Mouse (Mus musculus): Measurements from ENCODE around the gene Cmip.

DNA sequence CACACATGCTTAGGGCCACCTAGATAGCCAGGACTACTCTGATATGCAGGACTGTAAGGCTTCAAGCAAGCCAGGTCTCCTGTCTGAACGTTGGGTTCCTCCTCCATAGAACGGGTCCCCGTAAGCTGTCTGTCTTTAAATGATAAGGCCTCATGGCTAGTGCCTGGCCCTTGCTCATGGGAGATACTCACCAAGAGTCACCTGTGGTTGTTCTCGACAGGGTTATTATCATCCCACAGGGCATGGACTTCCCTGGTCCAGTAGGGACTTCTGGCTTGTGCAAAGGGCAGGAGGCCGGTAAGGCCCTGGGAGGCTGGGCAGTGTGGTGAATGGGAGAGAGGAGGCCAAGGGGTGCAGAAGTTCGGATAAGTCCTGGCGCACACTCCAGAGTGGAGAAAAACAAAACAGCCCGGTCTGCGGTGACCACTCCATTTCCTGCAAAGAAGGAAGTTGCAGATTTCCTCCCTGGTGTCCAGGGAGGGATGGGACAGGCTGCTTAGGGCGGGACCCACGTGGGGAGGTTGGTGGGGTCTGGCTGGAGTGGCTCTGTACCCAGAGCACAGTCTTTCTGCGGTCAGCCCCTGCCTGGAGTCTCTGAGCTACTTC lies 41.2 kb downstream of the Cmip start:
- TF ChIP-seq CTCF (IDR thresholded peaks at IDR 0.05; ENCODE audit: borderline replicate concordance, insufficient read depth, low read depth, low read length) (no peak), POLR2A (IDR thresholded peaks at IDR 0.05; ENCODE audit: borderline replicate concordance, insufficient read depth, low read length) (no peak)

All from cerebellum, adult 2 months (tissue).